Mouse (Mus musculus): ENCODE measurements around the gene Ccdc114.

DNA sequence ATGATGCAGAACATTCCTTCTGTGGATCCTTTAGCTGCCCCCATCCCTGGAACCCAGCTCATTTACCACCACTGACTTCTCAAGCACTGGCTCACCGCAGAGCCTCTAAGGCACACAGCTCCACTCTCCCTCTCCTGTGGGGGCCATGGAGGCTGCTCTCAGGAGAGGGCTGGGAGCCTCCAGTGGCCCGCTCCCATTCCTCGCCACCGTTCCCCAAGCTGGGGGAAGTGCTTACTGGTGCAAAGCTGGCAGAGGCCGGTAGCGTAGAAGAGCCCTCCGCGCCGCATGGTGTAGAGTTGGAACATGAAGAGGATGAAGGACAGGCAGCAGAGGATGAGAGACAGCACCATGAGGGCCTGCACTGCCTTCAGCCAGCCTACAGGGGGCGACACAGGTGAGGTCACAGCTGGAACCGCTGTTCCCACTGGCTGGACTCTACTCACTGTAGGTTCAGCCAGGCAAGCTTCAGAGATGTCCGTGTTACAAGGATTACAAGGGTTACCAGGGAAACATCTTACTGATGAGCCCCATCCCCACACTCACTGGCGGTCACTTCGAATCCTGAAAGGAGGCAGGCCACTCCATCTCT is 4.7 kb upstream of the Ccdc114 start:
- TF ChIP-seq CTCF (IDR thresholded peaks at IDR 0.05; ENCODE audit: low read depth, low read length) (peak; percentile 98), POLR2A (IDR thresholded peaks at IDR 0.05; ENCODE audit: insufficient read depth, low read length) (no peak)

Measured in ES-Bruce4 (cell line).